Mouse (Mus musculus) 3134 (cell line): ENCODE results near the gene Arhgap28.
"Not testable (repeated sequence)": the region's sequence is repeated elsewhere in the genome, so short reads cannot be mapped to it uniquely, and the experiment has no call there.

Source experiments
- DNase-seq: peaks from one replicate; pipeline ENCODE4 v3.0.0-alpha.2; 2011; ENCODE audit warnings: low spot score; ENCODE audit not compliant: insufficient read length; ENCODE audit errors: extremely low read depth

Gene Arhgap28

DNA sequence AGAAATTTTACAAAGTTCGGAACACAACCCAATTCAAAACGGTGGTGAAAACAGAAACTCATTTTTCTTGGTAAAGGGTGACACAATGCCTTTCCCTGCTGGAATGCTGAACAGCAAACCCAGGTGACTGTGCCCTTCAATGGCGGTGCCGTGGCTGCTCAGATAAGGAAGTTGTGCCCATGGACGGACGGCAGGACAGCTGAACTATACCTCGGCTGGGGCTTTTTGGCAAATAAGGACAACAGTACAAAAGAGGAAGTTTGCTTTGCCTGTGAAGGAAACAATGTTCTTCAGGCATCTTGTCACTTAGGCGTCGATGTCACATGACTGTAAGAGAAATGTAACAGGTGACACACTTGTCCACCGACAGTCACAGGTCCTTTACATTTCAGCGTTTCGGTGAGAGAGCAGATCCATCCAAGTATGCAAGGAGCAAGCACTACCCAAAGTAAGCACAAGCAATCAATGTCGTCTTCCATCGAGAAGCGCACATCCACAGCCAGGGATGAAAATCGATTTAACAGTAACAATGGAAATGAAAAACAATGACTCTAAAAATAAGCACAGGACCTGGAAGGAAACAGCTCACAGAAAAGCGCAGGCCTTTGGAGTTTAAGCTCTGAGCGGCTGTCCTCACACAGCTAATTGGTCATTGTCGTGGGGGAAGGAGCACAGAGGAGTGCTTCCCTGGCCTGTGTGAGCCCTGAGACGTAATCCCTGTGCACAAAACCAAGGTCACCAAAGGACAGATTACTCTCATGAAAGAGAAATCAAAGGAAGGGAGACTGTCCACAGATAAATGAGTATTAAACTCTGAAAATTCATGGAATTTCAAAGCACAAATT is 114.2 kb downstream of the Arhgap28 start:
- DNase-seq, result no peak

DNA sequence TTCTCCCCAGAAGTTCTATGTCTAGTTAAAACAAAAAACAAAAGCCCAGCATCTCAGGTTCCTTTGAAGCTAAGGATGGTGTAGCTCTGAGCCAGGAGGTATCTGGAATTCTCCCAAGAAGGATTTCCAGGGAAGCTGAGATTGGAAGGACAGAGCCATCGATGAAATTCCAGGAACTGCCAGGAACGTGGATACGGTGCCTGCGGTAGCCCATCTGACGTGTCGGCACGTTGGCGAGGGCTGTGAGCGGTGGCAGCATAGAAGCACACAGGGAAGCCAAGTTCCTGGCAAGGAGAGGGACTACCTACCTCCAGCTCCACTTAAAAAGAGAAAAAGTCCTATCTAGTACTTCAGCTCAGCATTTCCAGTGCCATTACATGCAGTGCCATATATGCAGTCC is 115.8 kb downstream of the Arhgap28 start:
- DNase-seq, result no peak

DNA sequence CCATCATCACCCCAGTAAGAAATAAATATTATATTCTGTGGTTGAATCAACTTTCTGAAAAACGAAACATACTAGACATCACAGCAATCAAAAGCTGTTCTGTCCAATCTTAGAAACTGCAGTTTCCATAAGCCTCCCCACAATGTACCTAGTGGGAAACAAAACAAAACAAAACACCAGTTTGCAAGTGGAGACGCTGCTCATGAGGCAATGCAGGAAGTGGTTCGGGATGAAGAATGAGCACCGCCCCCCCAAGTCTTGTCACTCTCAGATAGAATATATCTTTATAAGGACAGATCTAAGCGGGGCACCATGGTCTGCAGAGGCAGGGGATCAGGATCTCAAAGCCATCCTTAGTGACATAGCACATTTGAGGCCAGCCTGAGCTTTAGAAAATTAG is 117.6 kb downstream of the Arhgap28 start:
- no peak for DNase-seq

DNA sequence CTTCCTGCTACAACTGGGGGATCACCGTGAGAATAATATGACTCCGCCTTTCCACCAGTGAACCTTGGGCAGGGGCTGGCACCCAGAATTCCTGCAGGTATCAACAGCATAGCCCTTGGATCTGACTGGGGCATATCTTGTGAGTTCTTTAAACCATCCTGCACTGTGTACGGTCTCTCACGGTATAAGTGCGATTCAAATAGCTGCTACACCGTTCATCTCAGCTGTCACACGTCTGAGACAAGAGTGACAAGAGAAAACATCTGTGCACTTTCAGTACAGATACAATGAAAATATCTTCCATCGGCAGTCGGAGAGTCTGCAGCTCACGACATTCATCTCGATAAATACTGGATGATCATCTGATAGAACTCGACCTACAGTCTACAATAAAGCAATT is 126.3 kb downstream of the Arhgap28 start:
- no peak for DNase-seq

DNA sequence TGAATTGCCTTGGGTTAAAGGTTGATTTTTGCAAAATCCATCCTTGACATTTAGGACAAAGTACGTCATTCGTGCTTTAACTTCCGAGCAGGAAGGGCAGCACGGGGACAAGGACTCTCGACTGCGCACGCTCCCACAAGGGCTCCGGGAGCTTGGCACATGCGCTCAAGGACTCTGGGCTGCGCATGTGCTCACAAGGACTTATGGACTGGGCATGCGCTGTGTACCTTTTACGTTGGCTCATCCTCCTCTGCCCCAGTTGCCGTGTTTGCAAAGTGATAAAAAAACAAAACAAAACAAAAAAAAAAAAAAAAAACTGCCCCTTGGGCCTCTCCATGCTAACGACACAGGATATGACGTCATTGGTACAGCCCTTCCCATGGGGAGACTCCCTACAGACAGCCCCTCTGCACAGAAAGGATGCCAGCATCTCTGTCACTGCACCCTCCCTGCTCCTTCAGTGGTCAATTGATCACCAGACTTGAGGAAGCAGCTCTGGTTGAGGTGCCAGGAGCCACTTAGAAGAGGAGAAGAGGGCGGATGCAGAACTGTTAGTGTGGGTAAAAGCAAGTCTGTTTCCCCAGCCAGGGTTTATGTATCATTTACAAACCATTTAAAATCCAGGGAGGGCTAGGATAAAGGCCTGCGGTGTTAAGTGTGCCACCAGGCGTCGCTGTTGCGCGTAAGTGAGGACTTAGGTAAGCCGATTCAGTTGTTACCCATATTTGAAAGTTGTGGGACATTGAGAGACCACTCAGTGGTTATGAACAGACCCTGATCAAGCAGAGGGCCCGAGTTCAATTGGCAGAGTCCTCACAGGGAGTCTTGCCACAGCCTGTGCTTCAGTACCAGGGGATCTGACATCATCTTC is 134.0 kb downstream of the Arhgap28 start:
- DNase-seq, result peak; percentile 49

DNA sequence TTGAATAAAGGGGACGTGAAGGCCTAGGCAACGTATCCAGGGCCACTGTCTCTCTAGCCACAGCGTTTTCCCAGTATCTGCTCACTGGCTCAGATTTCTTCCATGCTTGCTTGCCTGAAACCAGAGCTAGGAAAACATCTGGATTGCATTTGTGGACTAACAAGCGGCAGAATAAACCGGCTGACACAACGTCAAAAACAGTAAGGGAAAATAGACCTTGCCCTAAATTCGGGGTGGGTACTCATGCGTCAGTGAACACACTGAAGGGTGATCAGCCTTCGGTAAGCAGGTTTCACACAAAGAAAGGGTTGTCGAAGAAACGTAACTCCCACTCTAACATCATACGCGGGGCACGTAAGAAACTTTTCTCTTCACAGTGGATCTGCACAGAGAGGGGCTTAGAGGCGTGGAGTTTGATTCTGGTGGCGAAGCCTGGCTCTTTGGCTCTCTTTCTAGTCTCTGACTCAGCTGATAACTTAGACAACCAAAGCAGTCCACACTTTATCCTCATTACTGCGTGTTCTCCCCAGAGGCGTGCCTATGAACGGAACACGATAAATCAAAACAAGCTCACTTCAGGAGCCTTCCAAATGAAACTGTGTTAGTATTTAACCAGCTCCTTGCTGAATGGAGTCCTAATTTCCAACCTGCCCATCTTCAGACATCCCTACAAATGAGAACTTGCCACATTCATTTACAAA is 137.2 kb downstream of the Arhgap28 start:
- no peak for DNase-seq

DNA sequence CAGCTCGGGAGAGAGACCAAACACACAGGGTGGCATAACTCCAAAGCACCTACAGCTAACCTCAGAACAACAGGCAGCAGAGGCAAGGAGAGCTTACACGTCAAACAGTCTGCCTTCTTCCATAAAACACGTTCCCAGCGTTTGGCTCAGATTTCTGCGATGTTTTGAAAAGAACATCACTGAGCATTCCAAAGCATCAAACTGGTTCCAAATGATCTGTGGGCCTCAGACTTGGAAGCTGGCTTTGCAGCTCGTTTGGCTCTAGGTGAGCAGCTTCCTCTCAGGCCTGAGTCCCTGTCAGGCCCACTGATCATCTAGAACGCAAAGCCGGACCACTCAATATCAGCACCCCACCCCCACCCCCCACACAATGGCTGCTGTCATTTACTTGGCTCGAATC is 137.9 kb downstream of the Arhgap28 start:
- no peak for DNase-seq

DNA sequence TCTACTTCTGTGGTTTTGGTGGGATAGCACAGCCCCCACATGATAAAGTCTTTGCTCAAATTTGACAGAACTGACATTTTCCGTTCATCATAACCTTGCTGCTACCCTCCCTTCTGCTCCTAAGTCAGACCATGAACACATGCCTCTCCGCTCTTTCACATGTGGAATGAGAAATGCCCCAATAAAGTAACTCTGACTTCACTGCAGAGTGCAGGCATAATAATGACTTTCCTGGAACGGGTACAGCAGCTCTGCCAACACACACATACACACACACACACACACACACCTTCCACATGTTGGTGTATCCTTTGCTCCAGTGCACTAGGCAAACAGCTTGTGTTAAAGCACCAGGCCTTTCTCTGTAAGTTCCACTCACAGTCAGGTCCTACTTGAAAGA is 139.0 kb downstream of the Arhgap28 start:
- no peak for DNase-seq

DNA sequence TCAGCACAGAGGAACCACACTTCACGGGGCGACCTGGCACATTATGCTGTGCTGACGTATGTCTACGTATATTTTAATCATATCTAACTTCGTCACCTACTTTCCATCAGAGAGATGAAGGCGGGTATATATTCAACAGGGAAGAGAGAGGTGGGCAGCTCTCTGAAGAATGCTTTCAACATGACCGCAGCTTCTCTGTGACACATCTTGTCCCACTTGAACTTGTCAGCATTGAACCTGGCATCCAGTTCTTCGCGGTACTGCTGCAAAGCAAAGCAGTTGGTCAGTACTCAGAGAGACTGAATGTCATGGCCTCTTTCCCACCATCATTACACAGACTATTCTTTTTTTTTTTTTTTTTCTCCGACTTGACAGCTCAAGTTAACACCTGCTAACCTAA is 139.6 kb downstream of the Arhgap28 start:
- no peak for DNase-seq

DNA sequence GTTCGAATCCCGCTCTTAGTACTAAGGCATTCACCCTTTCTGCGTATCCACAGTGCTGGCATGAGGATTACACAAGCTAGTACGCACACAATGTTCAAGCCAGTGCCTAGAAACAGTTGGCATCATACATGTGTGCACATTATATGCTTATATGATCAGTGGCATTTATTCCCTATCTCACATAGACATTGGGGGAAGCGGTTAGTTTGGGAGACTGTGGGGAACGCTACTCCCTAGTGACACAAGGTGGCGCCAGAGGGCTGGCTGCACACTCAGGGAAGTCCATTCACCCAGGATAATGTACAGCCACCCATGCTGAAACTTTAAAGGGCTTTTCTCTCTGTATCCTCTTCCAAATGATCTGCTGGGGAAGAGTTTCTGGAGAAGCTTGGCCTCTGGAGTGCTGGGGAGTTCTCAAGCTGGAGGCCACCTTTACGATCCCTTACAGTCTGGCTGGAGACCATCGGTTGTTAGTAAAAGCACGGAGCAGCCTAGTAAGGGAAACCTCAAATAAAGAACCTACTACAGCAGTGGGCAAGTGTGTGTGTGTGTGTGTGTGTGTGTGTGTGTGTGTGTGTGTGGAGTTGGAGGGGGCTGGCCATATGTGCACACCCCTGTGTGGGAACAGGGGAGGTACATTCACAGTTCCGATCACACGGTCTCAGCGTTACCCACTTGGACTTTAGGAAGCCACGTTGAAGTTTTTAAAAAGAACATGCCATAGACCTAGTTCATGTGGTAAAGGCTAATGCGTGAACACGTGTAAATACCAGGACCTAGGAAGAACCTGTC is 142.0 kb downstream of the Arhgap28 start:
- DNase-seq, result peak; percentile 24

DNA sequence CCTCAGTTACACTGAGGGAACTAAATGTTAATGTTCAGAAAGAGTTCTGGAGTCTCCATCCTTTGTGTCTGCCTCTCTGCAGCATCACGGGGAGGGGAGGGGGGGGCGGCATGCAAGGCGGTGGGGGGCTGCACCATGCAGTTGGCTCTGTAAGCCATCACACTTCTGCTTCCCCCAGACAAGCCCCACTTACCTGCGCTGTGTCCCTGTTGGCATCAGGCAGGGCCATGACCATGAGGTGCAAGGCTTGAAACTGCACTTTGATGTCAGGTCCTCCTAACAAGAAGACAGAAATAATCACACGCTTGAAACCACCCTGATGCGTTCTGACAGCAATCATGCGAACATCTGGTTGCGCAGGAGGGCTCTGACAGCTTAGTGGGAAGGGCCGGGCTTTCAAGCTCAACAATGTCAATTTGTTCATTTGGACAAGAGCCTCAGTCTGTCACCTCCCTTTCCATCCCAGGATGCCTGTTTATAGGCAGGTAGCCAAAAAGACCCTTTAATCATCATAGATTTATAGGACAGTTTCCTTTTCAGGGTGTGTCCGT is 142.8 kb downstream of the Arhgap28 start:
- no peak for DNase-seq

DNA sequence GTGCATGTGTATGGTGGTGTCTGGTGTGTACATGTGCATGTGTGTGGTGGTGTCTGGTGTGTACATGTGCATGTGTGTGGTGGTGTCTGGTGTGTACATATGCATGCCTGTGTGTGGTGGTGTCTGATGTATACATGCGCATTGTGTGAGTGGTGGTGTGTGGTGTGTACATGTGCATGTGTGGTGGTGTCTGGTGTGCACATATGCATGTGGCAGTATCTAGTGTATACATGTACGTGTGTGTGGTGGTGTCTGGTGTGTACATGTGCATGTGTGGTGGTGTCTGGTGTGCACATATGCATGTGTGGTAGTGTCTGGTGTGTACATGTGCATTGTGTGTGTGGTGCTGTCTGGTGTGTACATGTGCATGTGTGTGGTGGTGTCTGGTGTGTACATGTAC is 162.4 kb downstream of the Arhgap28 start:
- DNase-seq, result not testable (repeated sequence)

DNA sequence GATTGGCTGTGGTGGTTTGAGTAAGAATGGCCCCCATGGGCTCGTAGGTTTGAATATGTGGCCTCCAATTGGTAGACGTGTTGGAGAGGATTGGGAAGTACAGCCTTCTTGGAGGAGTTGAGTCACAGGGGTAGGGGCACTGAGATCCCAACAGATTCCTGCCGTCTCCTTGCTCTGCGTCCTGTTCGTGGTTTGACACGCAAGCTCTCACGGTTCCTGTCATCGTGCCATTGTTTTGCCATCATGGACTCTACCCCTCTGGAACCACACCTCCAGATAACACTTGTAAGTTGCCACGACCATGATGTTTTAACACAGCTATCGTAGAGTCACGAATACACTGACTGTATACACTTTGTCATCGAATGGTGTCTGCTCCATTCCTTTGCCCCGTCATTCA is 165.0 kb downstream of the Arhgap28 start:
- no peak for DNase-seq

DNA sequence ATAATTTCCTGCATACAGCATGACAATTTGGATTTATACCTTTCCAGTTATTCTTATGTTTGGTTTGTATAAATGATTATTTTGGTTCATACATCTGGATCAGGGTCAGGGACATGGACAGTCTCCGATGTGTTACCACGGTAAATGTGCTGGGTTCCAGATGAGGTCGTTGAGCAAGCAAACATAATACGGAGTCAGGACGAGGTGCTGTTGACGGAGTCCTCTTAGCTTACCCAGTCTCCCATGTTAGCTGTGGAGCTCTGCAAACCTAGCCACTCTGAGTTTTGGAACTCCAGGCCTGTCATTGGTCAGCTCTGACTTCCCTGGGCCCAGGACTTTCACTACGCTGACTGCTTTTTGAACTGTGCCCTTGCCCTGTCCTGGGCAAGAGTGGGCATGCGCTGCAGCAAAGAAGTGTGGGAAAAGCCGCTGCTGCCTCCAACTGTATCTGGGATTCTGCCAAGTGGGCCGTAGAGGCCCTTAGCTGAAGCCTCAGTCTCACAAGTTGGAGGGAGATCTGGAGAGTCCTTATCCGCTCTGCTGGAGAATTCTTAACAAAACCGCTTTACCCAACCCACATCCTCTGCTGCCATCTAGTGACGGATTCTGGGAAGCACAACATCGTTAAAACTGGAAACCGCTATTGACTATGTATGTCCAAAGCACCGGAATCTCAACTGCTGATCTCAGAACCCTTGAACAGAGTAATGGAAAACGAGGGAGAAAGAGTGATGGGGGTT is 166.4 kb downstream of the Arhgap28 start:
- peak; percentile 39 for DNase-seq

DNA sequence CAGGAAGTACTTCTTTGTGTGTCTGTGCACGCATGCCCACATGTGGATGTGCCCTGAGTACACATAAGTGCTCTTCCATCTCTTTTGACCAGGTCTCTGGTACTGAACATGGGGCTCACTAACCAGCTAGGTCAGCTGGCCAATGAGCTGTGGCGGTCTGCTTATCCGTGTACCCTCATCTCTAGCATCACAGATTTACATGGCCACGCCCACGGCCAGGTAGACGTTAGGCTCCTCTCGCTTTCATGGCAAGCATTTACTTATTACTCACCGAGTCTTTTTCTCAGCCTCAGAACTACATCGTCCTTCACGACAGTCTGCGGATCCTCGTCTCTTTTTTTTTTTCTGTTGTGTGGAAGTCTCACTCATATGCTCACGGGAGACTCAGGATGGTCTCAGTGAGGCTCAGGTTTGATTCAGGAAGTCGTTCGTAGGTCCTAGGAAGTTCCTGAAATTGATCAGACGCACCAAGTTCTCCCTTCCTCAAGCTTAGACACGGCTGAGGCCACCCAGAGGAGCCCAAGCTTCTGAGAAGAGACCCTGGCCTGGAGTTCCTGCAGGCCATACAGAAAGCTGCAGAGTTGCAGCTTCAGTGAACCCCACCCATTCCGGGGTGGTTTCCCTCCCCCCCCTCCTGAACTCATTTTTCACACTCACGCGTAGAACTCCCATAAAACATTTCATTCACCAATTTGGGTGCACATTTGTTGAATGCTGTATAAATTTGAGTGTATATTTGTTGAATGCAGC is 167.6 kb downstream of the Arhgap28 start:
- no peak for DNase-seq

DNA sequence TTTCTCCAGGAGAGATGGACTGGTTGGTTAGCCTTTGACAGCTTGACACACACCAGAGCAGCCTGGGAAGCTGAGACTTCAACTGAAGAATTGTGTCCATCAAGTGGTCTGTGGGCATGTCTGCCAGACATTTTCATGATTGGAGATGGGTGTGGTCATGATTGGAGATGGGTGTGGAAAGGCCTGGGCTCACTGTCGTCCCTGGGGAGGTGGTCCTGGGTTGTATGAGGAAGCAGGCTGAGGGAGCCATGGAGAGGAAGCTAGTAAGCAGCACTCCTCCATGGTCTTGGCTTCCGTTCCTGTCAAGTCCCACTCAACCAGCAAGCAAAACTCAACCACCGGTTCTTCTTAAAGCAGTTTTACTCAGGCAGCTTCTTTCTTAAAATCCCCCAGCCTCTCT is 176.5 kb downstream of the Arhgap28 start:
- DNase-seq, result no peak

DNA sequence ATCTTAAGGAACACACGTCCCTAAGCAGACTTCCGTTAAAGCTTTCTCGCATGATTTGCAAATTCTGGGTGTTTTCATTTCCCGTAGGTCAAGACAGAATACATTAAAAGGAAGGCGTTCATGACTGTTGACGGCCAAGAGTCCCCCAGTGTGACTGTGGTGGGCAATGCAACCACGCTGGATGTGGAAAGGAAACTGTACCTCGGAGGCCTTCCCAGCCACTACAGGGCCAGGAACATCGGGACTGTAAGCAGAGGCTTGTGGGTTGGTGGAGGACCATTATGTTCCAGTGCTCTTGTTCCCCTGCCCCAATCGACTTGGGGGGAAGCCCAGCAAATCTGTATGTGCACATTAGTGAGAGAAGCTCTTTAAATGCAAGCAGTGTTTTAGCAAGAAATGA is 187.0 kb downstream of the Arhgap28 start:
- DNase-seq, result no peak

DNA sequence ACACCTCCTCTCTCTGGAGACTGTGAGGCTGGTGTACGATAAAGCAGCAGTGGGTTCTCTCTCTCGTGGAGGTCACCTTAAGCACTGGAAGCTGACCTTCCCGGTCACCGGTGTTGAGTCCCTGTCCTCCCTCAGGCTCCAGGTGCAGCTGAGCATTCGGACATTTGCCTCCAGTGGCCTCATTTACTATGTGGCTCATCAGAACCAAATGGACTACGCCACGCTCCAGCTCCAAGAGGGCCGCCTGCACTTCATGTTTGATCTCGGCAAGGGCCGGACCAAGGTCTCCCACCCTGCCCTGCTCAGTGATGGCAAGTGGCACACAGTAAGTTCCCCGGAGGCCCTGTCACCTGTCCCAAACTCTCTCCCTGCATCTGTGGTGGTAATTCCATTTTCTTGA is 188.2 kb downstream of the Arhgap28 start:
- DNase-seq, result no peak

DNA sequence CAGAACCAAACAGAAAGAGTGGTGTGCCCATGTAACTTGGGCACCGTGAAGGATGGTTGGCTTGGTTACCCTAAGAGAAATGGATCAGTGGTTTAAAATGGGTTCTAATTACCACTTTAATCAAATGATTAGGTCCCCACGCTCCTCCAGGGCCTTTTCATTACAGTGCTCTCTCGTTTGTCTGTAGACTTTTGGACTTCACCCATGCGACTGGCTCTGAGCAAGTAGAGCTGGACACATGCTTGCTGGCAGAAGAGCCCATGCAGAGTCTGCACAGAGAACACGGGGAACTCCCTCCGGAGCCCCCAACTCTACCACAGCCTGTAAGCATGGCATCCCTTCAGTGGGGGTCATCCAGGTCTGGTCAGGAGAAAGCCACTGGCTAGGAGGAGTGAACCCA is 190.3 kb downstream of the Arhgap28 start:
- DNase-seq, result no peak
